23 mouse cellular contexts compared by ENCODE assay signal in genomic region chr17:71132856-71133439, GRCm38 (mm10). TPM values are rescaled to one million over a fixed set of nuclear protein-coding genes. Genes with fewer than 3 reads are reported as not detected.
A peak's percentile ranks its signal among the peaks of the same experiment; 100 is the strongest.
DNase-seq lines count a peak whose midpoint lies in the region; ATAC-seq lines count a peak whose summit lies in the region.
"Had no signal": no experiment of that assay in that cellular context is flagged by ENCODE, and none has a peak within 500 bp of the region (broad histone marks: within the 10 kb centered on the region; RNA-seq: fewer than 3 reads in every experiment).

No protein-coding gene starts in this region.

- peaks cover 24% of the 10 kb centered on the region for H3K4me1 ChIP-seq in heart, embryonic 10.5 days
- 0 out of 2 replicates have a peak, but pooled peaks cover 6% of the 10 kb centered on the region for H3K4me1 ChIP-seq in neural tube, embryonic 15.5 days
- peaks cover 38% of the 10 kb centered on the region for H3K4me1 ChIP-seq in limb, embryonic 10.5 days
- H3K4me1 ChIP-seq in kidney, embryonic 14.5 days (ENCODE audit: control insufficient read depth, insufficient read depth, low read length): peaks cover 44% of the 10 kb centered on the region
- H3K4me1 ChIP-seq: forebrain, embryonic 15.5 days had no signal

- no peak overlapping the region for H3K9ac ChIP-seq in neural tube, embryonic 15.5 days (replicated peaks)
- no peak overlapping the region for H3K9ac ChIP-seq in kidney, embryonic 14.5 days (ENCODE audit: low read depth, low read length)
- H3K9ac ChIP-seq: embryonic facial prominence, embryonic 13.5 days; forebrain, embryonic 15.5 days; heart, embryonic 13.5 days; neural tube, embryonic 13.5 days had no signal

- no peaks in the 10 kb centered on the region for H3K9me3 ChIP-seq in heart, embryonic 10.5 days
- H3K9me3 ChIP-seq in neural tube, embryonic 15.5 days (replicated peaks): no peaks in the 10 kb centered on the region
- H3K9me3 ChIP-seq in limb, embryonic 10.5 days (replicated peaks): no peaks in the 10 kb centered on the region
- H3K9me3 ChIP-seq in kidney, embryonic 14.5 days (ENCODE audit: control insufficient read depth, low read length): no peaks in the 10 kb centered on the region
- H3K9me3 ChIP-seq: embryonic facial prominence, embryonic 13.5 days; forebrain, embryonic 15.5 days; heart, embryonic 13.5 days; neural tube, embryonic 13.5 days had no signal

- peaks cover 2% of the 10 kb centered on the region; the same call in 1 of the 2 replicates for H3K36me3 ChIP-seq in heart, embryonic 10.5 days
- no peaks in the 10 kb centered on the region for H3K36me3 ChIP-seq in neural tube, embryonic 15.5 days
- no peaks in the 10 kb centered on the region for H3K36me3 ChIP-seq in limb, embryonic 10.5 days
- H3K36me3 ChIP-seq in splenic B cell, adult 2 months (ENCODE audit: control insufficient read depth, insufficient read depth, low read length, poor library complexity, severe bottlenecking): no peaks in the 10 kb centered on the region
- no peaks in the 10 kb centered on the region for H3K36me3 ChIP-seq in kidney, embryonic 14.5 days (ENCODE audit: control insufficient read depth, insufficient read depth, low read length)
- H3K36me3 ChIP-seq: embryonic facial prominence, embryonic 13.5 days; forebrain, embryonic 15.5 days; neural tube, embryonic 13.5 days had no signal

- no peaks in the 10 kb centered on the region for H3K27me3 ChIP-seq in heart, embryonic 10.5 days (ENCODE audit: insufficient read depth, poor library complexity, severe bottlenecking)
- H3K27me3 ChIP-seq in neural tube, embryonic 15.5 days (replicated peaks): no peaks in the 10 kb centered on the region
- no peaks in the 10 kb centered on the region for H3K27me3 ChIP-seq in limb, embryonic 10.5 days (ENCODE audit: low read depth, poor library complexity, severe bottlenecking)
- H3K27me3 ChIP-seq in splenic B cell, adult 2 months (ENCODE audit: control insufficient read depth, insufficient read depth, low read length, poor library complexity, severe bottlenecking): no peaks in the 10 kb centered on the region
- no peaks in the 10 kb centered on the region for H3K27me3 ChIP-seq in kidney, embryonic 14.5 days (ENCODE audit: control insufficient read depth, insufficient read depth, low read length)
- H3K27me3 ChIP-seq: embryonic facial prominence, embryonic 13.5 days; forebrain, embryonic 15.5 days; heart, embryonic 13.5 days; neural tube, embryonic 13.5 days had no signal

- 86% methylated on average over 11 of the region's 11 CpGs for WGBS in heart, embryonic 10.5 days
- 92% methylated on average over 11 of the region's 11 CpGs for WGBS in neural tube, embryonic 15.5 days
- 89% methylated on average over 11 of the region's 11 CpGs for WGBS in limb, embryonic 10.5 days
- 62% methylated on average over 11 of the region's 11 CpGs for WGBS in kidney, embryonic 14.5 days

- no peak overlapping the region for H3K27ac ChIP-seq in heart, embryonic 10.5 days
- H3K27ac ChIP-seq in neural tube, embryonic 15.5 days (replicated peaks): no peak overlapping the region
- H3K27ac ChIP-seq in limb, embryonic 10.5 days: no peak overlapping the region
- no peak overlapping the region for H3K27ac ChIP-seq in kidney, embryonic 14.5 days (ENCODE audit: low read depth, low read length)
- H3K27ac ChIP-seq: embryonic facial prominence, embryonic 13.5 days; forebrain, embryonic 15.5 days; heart, embryonic 13.5 days; neural tube, embryonic 13.5 days had no signal

- no peak overlapping the region for H3K4me2 ChIP-seq in neural tube, embryonic 15.5 days
- no peak overlapping the region for H3K4me2 ChIP-seq in kidney, embryonic 14.5 days (replicated peaks; ENCODE audit: low read depth, low read length)
- H3K4me2 ChIP-seq: embryonic facial prominence, embryonic 13.5 days; forebrain, embryonic 15.5 days; heart, embryonic 13.5 days; midbrain, embryonic 11.5 days; neural tube, embryonic 13.5 days had no signal

- intact Hi-C loops in heart, postnatal 10 days (cut with DNase I): loop anchor here (5.0 kb wide), 1 partner anchor 49 kb away; the partner anchor contains the start of gene Lpin2

- ATAC-seq in neural tube, embryonic 15.5 days (ENCODE audit: low FRiP score): no peak
- ATAC-seq in kidney, embryonic 14.5 days (ENCODE audit: low FRiP score, low TSS enrichment): no peak
- ATAC-seq: forebrain, embryonic 15.5 days had no signal

- no peak overlapping the region for H3K4me3 ChIP-seq in heart, embryonic 10.5 days
- no peak overlapping the region for H3K4me3 ChIP-seq in neural tube, embryonic 15.5 days (replicated peaks)
- no peak overlapping the region for H3K4me3 ChIP-seq in limb, embryonic 10.5 days
- no peak overlapping the region for H3K4me3 ChIP-seq in kidney, embryonic 14.5 days (ENCODE audit: low read length)
- H3K4me3 ChIP-seq: embryonic facial prominence, embryonic 13.5 days; forebrain, embryonic 15.5 days; heart, embryonic 13.5 days; neural tube, embryonic 13.5 days had no signal

- DNase-seq in heart, embryonic 10.5 days (ENCODE audit: low spot score): peak; percentile 60
- DNase-seq in heart, postnatal 10 days: no peak
- DNase-seq in neural tube, embryonic 10.5 days (ENCODE audit: extremely low spot score, low spot score): peak; percentile 10
- DNase-seq in limb, embryonic 10.5 days (ENCODE audit: low spot score): peak; percentile 27
- peak; percentile 25 for DNase-seq in splenic B cell, adult 2 months (ENCODE audit: low read depth, low spot score)
- DNase-seq in left cerebral cortex, adult 9 months (ENCODE audit: low spot score in 2 of 2): no peak
- DNase-seq: adrenal gland, adult 2 months; cerebellum, adult 9-10 months; gastrocnemius, postnatal 36 days; heart, postnatal 4 days; kidney, adult 8-10 months; kidney, postnatal 4 days; lung, adult 18-20 months; lung, postnatal 14 days; right cerebral cortex, postnatal 14 days; thymus, postnatal 14 days had no signal

RNA-seq across cellular contexts. Expression of gene Lpin2, which starts 49.4 kb away (rescaled TPM):
- polyA plus RNA-seq in heart, embryonic 10.5 days (2016; fragmentation: Nextera tagmentation; extraction: Ambion mirVana): 20.9 and 24.2 TPM in 2 replicates
- total RNA-seq in heart, postnatal 10 days (2021): 10 to 100 TPM; 11.9 to 14.4 TPM
- polyA plus RNA-seq in neural tube, embryonic 15.5 days (2015; fragmentation: Nextera tagmentation; extraction: Ambion mirVana): 42.3 and 42.6 TPM in 2 replicates
- 40.0 and 51.8 TPM in 2 replicates for polyA plus RNA-seq in limb, embryonic 10.5 days (2016; fragmentation: Nextera tagmentation; extraction: Ambion mirVana)
- polyA plus RNA-seq in kidney, embryonic 14.5 days (2014; fragmentation: Nextera tagmentation; extraction: Ambion mirVana): 54.9 and 93.2 TPM in 2 replicates

Comparison
In these comparisons a context has a peak if more than half of its experiments do, and no peak if none do; other contexts are left out.
1. DNase-seq: peak in heart, embryonic 10.5 days (single experiment), neural tube, embryonic 10.5 days (single experiment), limb, embryonic 10.5 days (single experiment) and splenic B cell, adult 2 months (single experiment); none in heart, postnatal 10 days (0 of 2) and left cerebral cortex, adult 9 months (0 of 2).